Mouse (Mus musculus): ENCODE measurements around the gene Sypl.

DNA sequence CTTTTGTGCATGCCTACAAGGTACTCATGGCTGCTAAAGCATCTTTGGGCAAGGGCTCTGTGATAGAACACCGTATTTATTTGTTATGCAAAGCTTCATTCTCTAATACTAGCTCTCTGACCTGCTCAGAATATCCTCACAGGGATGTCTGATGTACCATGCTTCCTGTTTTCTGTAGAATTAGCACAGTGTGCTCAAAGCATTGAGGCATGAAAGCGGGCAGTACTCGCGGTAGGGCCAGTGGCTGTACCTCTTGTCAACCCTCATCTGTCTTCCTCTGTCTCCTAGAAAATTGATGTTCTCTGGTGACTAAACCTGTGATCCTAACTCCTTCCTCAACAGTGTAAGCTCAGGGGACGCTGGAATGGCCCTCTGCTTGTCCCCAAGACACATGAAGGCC, 40.4 kb downstream of the Sypl start:
- TF ChIP-seq CTCF (IDR thresholded peaks at IDR 0.05; ENCODE audit: extremely low read depth, insufficient read length, insufficient replicate concordance, low read depth, low read length) (no peak), POLR2A (IDR thresholded peaks at IDR 0.05; ENCODE audit: low read depth, low read length) (no peak)
